Mouse (Mus musculus) liver, postnatal 0 days (tissue): ENCODE data around the gene Mapt. TPM values are rescaled to one million over a fixed set of nuclear protein-coding genes. Genes with fewer than 3 reads are reported as not detected.

Source experiments
- ATAC-seq: fragments of 200-750 bp; cut with Nextera tagmentation; 2 replicates; pipeline ENCODE4 v1.8.0; 2017; ENCODE audit warnings: mild to moderate bottlenecking, moderate library complexity
- DNase-seq: peaks from one replicate; pipeline ENCODE4 v3.0.0-alpha.2; 2016
- H3K27ac ChIP-seq: fragments of 300-500 bp; sonication (generic); 2 replicates; pipeline ENCODE4 v1.5.1; 2014; ENCODE audit warnings: antibody characterized with exemption, moderate library complexity, mild to moderate bottlenecking, low read depth
- H3K27me3 ChIP-seq: fragments of 300-500 bp; sonication (generic); 2 replicates; pipeline ENCODE4 v1.6.1; 2014; ENCODE audit warnings: low read length, control low read depth, mixed read lengths; ENCODE audit not compliant: insufficient read depth
- H3K36me3 ChIP-seq: fragments of 300-500 bp; sonication (generic); replicated peaks from 2 replicates; pipeline ENCODE4 v1.6.1; 2014; ENCODE audit warnings: mild to moderate bottlenecking, control low read depth, low read length, moderate library complexity, mixed read lengths; ENCODE audit not compliant: insufficient read depth
- H3K4me1 ChIP-seq: fragments of 300-500 bp; sonication (generic); 2 replicates; pipeline ENCODE4 v1.6.1; 2014; ENCODE audit warnings: antibody characterized with exemption, mild to moderate bottlenecking, control low read depth; ENCODE audit not compliant: insufficient read depth
- H3K4me2 ChIP-seq: fragments of 300-500 bp; sonication (generic); 2 replicates; pipeline ENCODE4 v1.6.1; 2014; ENCODE audit warnings: low read depth, mild to moderate bottlenecking, low read length, moderate library complexity, mixed read lengths
- H3K4me3 ChIP-seq: fragments of 300-500 bp; sonication (generic); 2 replicates; pipeline ENCODE4 v1.5.1; 2014; ENCODE audit warnings: low read depth, low read length
- H3K9ac ChIP-seq: fragments of 300-500 bp; sonication (generic); replicated peaks from 2 replicates; pipeline ENCODE4 v1.6.1; 2014; ENCODE audit warnings: mild to moderate bottlenecking, moderate library complexity
- H3K9me3 ChIP-seq: fragments of 300-500 bp; sonication (generic); 2 replicates; pipeline ENCODE4 v1.6.1; 2016; ENCODE audit warnings: mild to moderate bottlenecking, control low read depth, low read length, mixed read lengths
- CTCF ChIP-seq: sonication (generic); IDR thresholded peaks from 2 replicates; pipeline ENCODE4 v1.5.1; 2016; ENCODE audit warnings: antibody characterized with exemption, low read depth
- EP300 ChIP-seq: IDR thresholded peaks from 2 replicates; pipeline ENCODE4 v1.6.1; 2016; ENCODE audit warnings: antibody characterized with exemption, low read depth, mild to moderate bottlenecking
- WGBS: fragments of 180-500 bp; shearing (Covaris S2); extraction: QIAGEN DNeasy Blood & Tissue Kit; methylation state at CpG from one replicate; pipeline ENCODE4 v1.1.7; 2014; ENCODE audit not compliant: insufficient replicate concordance; 5-methylcytosine and 5-hydroxymethylcytosine counted together
- polyA plus RNA-seq: library from polyadenylated mRNA; unstranded; fragments of >200 nt; fragmentation: Nextera tagmentation; extraction: Ambion mirVana; gene quantifications from 2 replicates; pipeline ENCODE4 v1.2.1, GENCODE M21; 2015

Mapt gene
- polyA plus RNA-seq, 1 experiment from 2014 or later: 0.33 TPM

GRCm38 (mm10) chr11:104232141-104233061, 1.2 kb downstream of the Mapt start:
- H3K27ac ChIP-seq: no peak overlapping the region
- 2% methylated on average over 52 of the region's 72 CpGs for WGBS
- no peak for DNase-seq

GRCm38 (mm10) chr11:104233101-104233500, 1.9 kb downstream of the Mapt start:
- Histone ChIP-seq H3K9ac (no peak overlapping the region), H3K4me3 (peak overlapping the region; percentile 59; the same call in 1 of the 2 replicates), H3K27me3 (peaks cover 60% of the 10 kb centered on the region), H3K36me3 (no peaks in the 10 kb centered on the region), H3K4me2 (no peak overlapping the region), H3K4me1 (peaks cover 16% of the 10 kb centered on the region), H3K27ac (no peak overlapping the region), H3K9me3 (no peaks in the 10 kb centered on the region)
- WGBS: 4% methylated on average over 8 of the region's 10 CpGs
- TF ChIP-seq EP300: no peak
- no peak for TF ChIP-seq CTCF
- DNase-seq (no peak), ATAC-seq (no peak)

More at GRCm38 (mm10) chr11:104232141-104233061, 1.2 kb downstream of the Mapt start:
- H3K4me3 ChIP-seq: peak overlapping the region; percentile 59
- no peaks in the 10 kb centered on the region for H3K9me3 ChIP-seq
- TF ChIP-seq EP300 (no peak), CTCF (no peak)
- H3K27me3 ChIP-seq: peaks cover 60% of the 10 kb centered on the region
- H3K9ac ChIP-seq: no peak overlapping the region
- H3K4me2 ChIP-seq: peak overlapping the region; percentile 75
- ATAC-seq: no peak
- no peaks in the 10 kb centered on the region for H3K36me3 ChIP-seq
- peaks cover 16% of the 10 kb centered on the region for H3K4me1 ChIP-seq

DNA sequence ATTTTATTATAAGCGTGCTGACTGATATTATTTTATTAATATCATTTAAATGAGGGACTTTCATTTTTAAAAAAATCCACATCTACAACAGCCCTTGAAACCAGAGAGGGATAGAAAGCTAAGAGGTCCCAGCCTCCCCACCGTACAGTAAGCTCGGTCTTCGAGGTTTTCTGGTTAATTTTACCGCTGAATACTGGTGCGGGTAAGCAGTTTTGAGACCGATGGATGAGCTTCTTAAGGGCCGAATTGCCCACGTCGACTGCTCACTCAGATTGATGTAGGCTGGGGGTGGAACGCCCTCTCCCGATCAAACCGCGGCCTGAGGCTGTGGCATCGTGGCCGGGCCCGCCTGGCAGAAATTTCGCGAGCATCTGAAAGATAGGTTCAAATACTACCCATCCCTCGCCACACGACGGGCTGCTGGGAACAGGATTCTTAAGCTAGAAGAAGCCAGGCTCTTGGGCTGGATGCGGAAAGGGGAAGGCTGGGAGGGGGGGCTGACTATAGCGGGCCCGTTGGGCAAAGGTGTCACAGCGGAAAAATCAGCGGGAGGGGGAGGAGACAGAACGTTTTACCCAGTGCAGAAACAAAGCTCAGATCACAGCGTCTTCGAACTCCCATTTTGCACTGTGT, 2.5 kb downstream of the Mapt start:
- TF ChIP-seq EP300 (no peak), CTCF (no peak)
- ATAC-seq (no peak), DNase-seq (no peak)
- H3K27ac ChIP-seq: no peak overlapping the region
- H3K4me2 ChIP-seq: no peak overlapping the region
- no peak overlapping the region for H3K4me3 ChIP-seq
- H3K4me1 ChIP-seq: peaks cover 16% of the 10 kb centered on the region
- peaks cover 60% of the 10 kb centered on the region for H3K27me3 ChIP-seq
- H3K36me3 ChIP-seq: no peaks in the 10 kb centered on the region
- WGBS: 7% methylated on average over 30 of the region's 30 CpGs
- no peak overlapping the region for H3K9ac ChIP-seq
- H3K9me3 ChIP-seq: no peaks in the 10 kb centered on the region

- 38% methylated on average over 6 of the region's 6 CpGs for WGBS
- no peaks in the 10 kb centered on the region for H3K9me3 ChIP-seq
Measured at GRCm38 (mm10) chr11:104234680-104235079, 3.5 kb downstream of the Mapt start.

GRCm38 (mm10) chr11:104235881-104236280, 4.7 kb downstream of the Mapt start:
- Histone ChIP-seq H3K27me3 (peaks cover 54% of the 10 kb centered on the region), H3K4me3 (no peak overlapping the region), H3K4me2 (no peak overlapping the region), H3K9ac (no peak overlapping the region), H3K36me3 (no peaks in the 10 kb centered on the region), H3K4me1 (peaks cover 11% of the 10 kb centered on the region), H3K27ac (no peak overlapping the region), H3K9me3 (no peaks in the 10 kb centered on the region)
- DNase-seq: no peak
- no peak for ATAC-seq
- 48% methylated on average over 2 of the region's 2 CpGs for WGBS
- TF ChIP-seq EP300: no peak
- no peak for TF ChIP-seq CTCF

More at GRCm38 (mm10) chr11:104234680-104235079, 3.5 kb downstream of the Mapt start:
- ATAC-seq: no peak
- H3K36me3 ChIP-seq: no peaks in the 10 kb centered on the region
- no peak overlapping the region for H3K9ac ChIP-seq
- TF ChIP-seq EP300: no peak
- TF ChIP-seq CTCF: no peak
- no peak for DNase-seq
- H3K4me3 ChIP-seq: no peak overlapping the region
- H3K4me2 ChIP-seq: no peak overlapping the region
- H3K27me3 ChIP-seq: peaks cover 54% of the 10 kb centered on the region
- no peak overlapping the region for H3K27ac ChIP-seq
- peaks cover 16% of the 10 kb centered on the region for H3K4me1 ChIP-seq

GRCm38 (mm10) chr11:104237226-104237625, 6.0 kb downstream of the Mapt start:
- ATAC-seq: no peak

More at GRCm38 (mm10) chr11:104237226-104237625, 6.0 kb downstream of the Mapt start:
- 74% methylated on average over 7 of the region's 7 CpGs for WGBS
- H3K27ac ChIP-seq: no peak overlapping the region
- no peak overlapping the region for H3K4me2 ChIP-seq
- no peaks in the 10 kb centered on the region for H3K36me3 ChIP-seq
- TF ChIP-seq CTCF (no peak), EP300 (no peak)
- no peak for DNase-seq
- peaks cover 2% of the 10 kb centered on the region for H3K4me1 ChIP-seq
- H3K9ac ChIP-seq: no peak overlapping the region
- no peaks in the 10 kb centered on the region for H3K9me3 ChIP-seq
- H3K27me3 ChIP-seq: peaks cover 44% of the 10 kb centered on the region
- H3K4me3 ChIP-seq: no peak overlapping the region
